Comparison of ENCODE assay signal across 8 mouse cellular contexts in genomic region chr4:124751300-124752250, GRCm38 (mm10). TPM values are rescaled to one million over a fixed set of nuclear protein-coding genes. Genes with fewer than 3 reads are reported as not detected.
A peak's percentile ranks its signal among the peaks of the same experiment; 100 is the strongest.
DNase-seq lines count a peak whose midpoint lies in the region; ATAC-seq and TF ChIP-seq lines count a peak whose summit lies in the region.

No protein-coding gene starts in this region.

- peak; percentile 99 for DNase-seq in brain, embryonic 14.5 days (ENCODE audit: low read depth)
- DNase-seq in kidney, postnatal 0 days (ENCODE audit: low spot score): peak; percentile 98
- peak; percentile 94 for DNase-seq in liver, embryonic 11.5 days (ENCODE audit: low spot score)
- peak; percentile 95 for DNase-seq in naive thymus-derived CD4-positive, alpha-beta T cell, adult 2 months (ENCODE audit: low read depth)

- H3K4me3 ChIP-seq in C2C12 (ENCODE audit: insufficient read depth, poor library complexity, severe bottlenecking): peak overlapping the region; percentile 83
- H3K4me3 ChIP-seq in erythroblast, embryonic 14.5 days (replicated peaks): peak overlapping the region; percentile 94
- H3K4me3 ChIP-seq in heart, embryonic 12.5 days: peak overlapping the region; percentile 84
- peak overlapping the region; percentile 78 for H3K4me3 ChIP-seq in kidney, postnatal 0 days (replicated peaks; ENCODE audit: low read depth, low read length)
- peak overlapping the region; percentile 77 for H3K4me3 ChIP-seq in liver, embryonic 11.5 days (ENCODE audit: low read depth, low read length)
- peak overlapping the region; percentile 64 for H3K4me3 ChIP-seq in stomach, embryonic 14.5 days (ENCODE audit: low read depth, low read length)

- H3K9ac ChIP-seq in heart, embryonic 12.5 days: peak overlapping the region; percentile 87
- peak overlapping the region; percentile 73 for H3K9ac ChIP-seq in kidney, postnatal 0 days (ENCODE audit: low read depth, low read length)
- H3K9ac ChIP-seq in liver, embryonic 11.5 days (ENCODE audit: low read depth, low read length): peak overlapping the region; percentile 69
- peak overlapping the region; percentile 49 for H3K9ac ChIP-seq in stomach, embryonic 14.5 days (replicated peaks; ENCODE audit: low read depth, low read length)

- TF ChIP-seq CTCF in C2C12 (IDR thresholded peaks at IDR 0.05; ENCODE audit: control insufficient read depth, insufficient read depth, insufficient read length): no peak
- no peak for TF ChIP-seq CTCF in brain, embryonic 14.5 days (IDR thresholded peaks at IDR 0.05; ENCODE audit: borderline replicate concordance, extremely low read depth, insufficient read depth, insufficient read length)
- no peak for TF ChIP-seq CTCF in kidney, postnatal 0 days (IDR thresholded peaks at IDR 0.05; ENCODE audit: low read depth)

- H3K27ac ChIP-seq in heart, embryonic 12.5 days (ENCODE audit: poor library complexity, severe bottlenecking): peak overlapping the region; percentile 9; the same call in 1 of the 2 replicates
- H3K27ac ChIP-seq in kidney, postnatal 0 days: peak overlapping the region; percentile 60
- H3K27ac ChIP-seq in liver, embryonic 11.5 days (ENCODE audit: low read depth, low read length): peak overlapping the region; percentile 72
- H3K27ac ChIP-seq in stomach, embryonic 14.5 days (ENCODE audit: low read length): no peak overlapping the region

- TF ChIP-seq POLR2A in brain, embryonic 14.5 days (IDR thresholded peaks at IDR 0.05; ENCODE audit: borderline replicate concordance, extremely low read depth, insufficient read depth, insufficient read length, poor library complexity, severe bottlenecking): peak; percentile 37; the same call in 1 of the 2 replicates

- ATAC-seq in heart, embryonic 12.5 days (ENCODE audit: insufficient number of reproducible peaks, low FRiP score): peak; percentile 100
- peak; percentile 97 for ATAC-seq in kidney, postnatal 0 days (replicated peaks; ENCODE audit: low FRiP score, low read depth)
- ATAC-seq in liver, embryonic 11.5 days (replicated peaks; ENCODE audit: low FRiP score): peak; percentile 96
- ATAC-seq in stomach, embryonic 14.5 days (ENCODE audit: insufficient number of reproducible peaks, insufficient read depth, low FRiP score, low read depth): peak; percentile 99

- no peaks in the 10 kb centered on the region for H3K9me3 ChIP-seq in erythroblast, embryonic 14.5 days (ENCODE audit: control insufficient read depth, low read length)
- H3K9me3 ChIP-seq in heart, embryonic 12.5 days (replicated peaks): no peaks in the 10 kb centered on the region
- no peaks in the 10 kb centered on the region for H3K9me3 ChIP-seq in kidney, postnatal 0 days (replicated peaks; ENCODE audit: low read length)
- no peaks in the 10 kb centered on the region for H3K9me3 ChIP-seq in liver, embryonic 11.5 days (ENCODE audit: control insufficient read depth, low read length)
- no peaks in the 10 kb centered on the region for H3K9me3 ChIP-seq in stomach, embryonic 14.5 days (ENCODE audit: control insufficient read depth, low read depth, low read length)

- H3K4me1 ChIP-seq in erythroblast, embryonic 14.5 days (ENCODE audit: control insufficient read depth): peaks cover 65% of the 10 kb centered on the region
- H3K4me1 ChIP-seq in heart, embryonic 12.5 days (replicated peaks): peaks cover 45% of the 10 kb centered on the region
- H3K4me1 ChIP-seq in kidney, postnatal 0 days (replicated peaks; ENCODE audit: insufficient read depth, low read length): peaks cover 12% of the 10 kb centered on the region; the same call in 1 of the 2 replicates
- peaks cover 40% of the 10 kb centered on the region for H3K4me1 ChIP-seq in liver, embryonic 11.5 days (replicated peaks; ENCODE audit: control insufficient read depth, insufficient read depth, low read length)
- peaks cover 23% of the 10 kb centered on the region for H3K4me1 ChIP-seq in stomach, embryonic 14.5 days (ENCODE audit: control insufficient read depth, insufficient read depth, low read length)

- no peaks in the 10 kb centered on the region for H3K27me3 ChIP-seq in C2C12 (ENCODE audit: control insufficient read depth, insufficient read depth, insufficient read length)
- no peaks in the 10 kb centered on the region for H3K27me3 ChIP-seq in erythroblast, embryonic 14.5 days (ENCODE audit: control insufficient read depth)
- H3K27me3 ChIP-seq in heart, embryonic 12.5 days (replicated peaks): 0 out of 2 replicates have a peak, but pooled peaks cover 3% of the 10 kb centered on the region
- no peaks in the 10 kb centered on the region for H3K27me3 ChIP-seq in kidney, postnatal 0 days (ENCODE audit: insufficient read depth, low read length)
- H3K27me3 ChIP-seq in liver, embryonic 11.5 days (replicated peaks; ENCODE audit: control insufficient read depth, insufficient read depth, low read length): no peaks in the 10 kb centered on the region
- H3K27me3 ChIP-seq in stomach, embryonic 14.5 days (ENCODE audit: control insufficient read depth, insufficient read depth, low read length): no peaks in the 10 kb centered on the region

- H3K4me2 ChIP-seq in heart, embryonic 12.5 days: peak overlapping the region; percentile 98
- H3K4me2 ChIP-seq in kidney, postnatal 0 days (ENCODE audit: low read length): peak overlapping the region; percentile 98
- H3K4me2 ChIP-seq in liver, embryonic 11.5 days: peak overlapping the region; percentile 98
- peak overlapping the region; percentile 93 for H3K4me2 ChIP-seq in stomach, embryonic 14.5 days (replicated peaks; ENCODE audit: low read depth, low read length)

- H3K36me3 ChIP-seq in C2C12 (ENCODE audit: control insufficient read depth, insufficient read depth): peaks cover 5% of the 10 kb centered on the region
- H3K36me3 ChIP-seq in erythroblast, embryonic 14.5 days (ENCODE audit: control insufficient read depth): peaks cover 25% of the 10 kb centered on the region
- no peaks in the 10 kb centered on the region for H3K36me3 ChIP-seq in heart, embryonic 12.5 days
- 0 out of 2 replicates have a peak, but pooled peaks cover 3% of the 10 kb centered on the region for H3K36me3 ChIP-seq in kidney, postnatal 0 days (ENCODE audit: insufficient read depth, low read length)
- H3K36me3 ChIP-seq in liver, embryonic 11.5 days (ENCODE audit: control insufficient read depth, insufficient read depth, low read length): no peaks in the 10 kb centered on the region
- no peaks in the 10 kb centered on the region for H3K36me3 ChIP-seq in stomach, embryonic 14.5 days (ENCODE audit: control insufficient read depth, insufficient read depth, low read length)

- H3K79me2 ChIP-seq in C2C12 (ENCODE audit: control insufficient read depth, insufficient read depth): peaks cover 42% of the 10 kb centered on the region

- peak overlapping the region; percentile 82 for H3ac ChIP-seq in C2C12 (ENCODE audit: control insufficient read depth, insufficient read length, low read depth)

- WGBS in heart, embryonic 12.5 days: under 1% methylated on average over 73 of the region's 75 CpGs
- under 1% methylated on average over 75 of the region's 75 CpGs for WGBS in kidney, postnatal 0 days
- WGBS in liver, embryonic 11.5 days: under 1% methylated on average over 75 of the region's 75 CpGs
- under 1% methylated on average over 75 of the region's 75 CpGs for WGBS in stomach, embryonic 14.5 days

- peaks cover 10% of the 10 kb centered on the region for H3K79me3 ChIP-seq in C2C12 (ENCODE audit: low read depth)

RNA-seq across cellular contexts. Expression of gene Inpp5b, which starts 9.9 kb away (rescaled TPM):
- polyA plus RNA-seq in C2C12 (2012; fragmentation: generic; extraction: Trizol): 13.8 TPM
- 44.9 and 47.3 TPM in 2 replicates for polyA plus RNA-seq in brain, embryonic 14.5 days (2012; rRNA removed)
- polyA plus RNA-seq in erythroblast, embryonic 14.5 days (2012): 1.5 and 2.5 TPM in 2 replicates
- polyA plus RNA-seq in heart, embryonic 12.5 days (2016; fragmentation: Nextera tagmentation; extraction: Ambion mirVana): 17.3 and 20.2 TPM in 2 replicates
- polyA plus RNA-seq in kidney, postnatal 0 days (2015; fragmentation: Nextera tagmentation; extraction: Ambion mirVana): 21.8 and 27.0 TPM in 2 replicates
- 58.2 and 63.3 TPM in 2 replicates for polyA plus RNA-seq in liver, embryonic 11.5 days (2014; fragmentation: Nextera tagmentation; extraction: Ambion mirVana)
- polyA plus RNA-seq in stomach, embryonic 14.5 days (2014; fragmentation: Nextera tagmentation; extraction: Ambion mirVana): 27.4 and 31.1 TPM in 2 replicates

RNA-seq across cellular contexts. Expression of gene Sf3a3, which starts 37.0 kb away (rescaled TPM):
- 71.6 TPM for polyA plus RNA-seq in C2C12 (2012; fragmentation: generic; extraction: Trizol)
- polyA plus RNA-seq in brain, embryonic 14.5 days (2012; rRNA removed): 53.1 and 59.7 TPM in 2 replicates
- 2.5 and 3.6 TPM in 2 replicates for polyA plus RNA-seq in erythroblast, embryonic 14.5 days (2012)
- 100.0 and 100 TPM in 2 replicates for polyA plus RNA-seq in heart, embryonic 12.5 days (2016; fragmentation: Nextera tagmentation; extraction: Ambion mirVana)
- 92.4 and 103 TPM in 2 replicates for polyA plus RNA-seq in kidney, postnatal 0 days (2015; fragmentation: Nextera tagmentation; extraction: Ambion mirVana)
- polyA plus RNA-seq in liver, embryonic 11.5 days (2014; fragmentation: Nextera tagmentation; extraction: Ambion mirVana): 172 and 182 TPM in 2 replicates
- polyA plus RNA-seq in stomach, embryonic 14.5 days (2014; fragmentation: Nextera tagmentation; extraction: Ambion mirVana): 145 and 150 TPM in 2 replicates

RNA-seq across cellular contexts. Expression of gene Mtf1, which starts 50.3 kb away (rescaled TPM):
- polyA plus RNA-seq in C2C12 (2012; fragmentation: generic; extraction: Trizol): 10.9 TPM
- 9.3 and 11.5 TPM in 2 replicates for polyA plus RNA-seq in brain, embryonic 14.5 days (2012; rRNA removed)
- polyA plus RNA-seq in erythroblast, embryonic 14.5 days (2012): 3.1 and 3.6 TPM in 2 replicates
- 9.8 and 11.6 TPM in 2 replicates for polyA plus RNA-seq in heart, embryonic 12.5 days (2016; fragmentation: Nextera tagmentation; extraction: Ambion mirVana)
- 11.3 and 14.8 TPM in 2 replicates for polyA plus RNA-seq in kidney, postnatal 0 days (2015; fragmentation: Nextera tagmentation; extraction: Ambion mirVana)
- polyA plus RNA-seq in liver, embryonic 11.5 days (2014; fragmentation: Nextera tagmentation; extraction: Ambion mirVana): 21.2 and 24.2 TPM in 2 replicates
- 12.9 and 14.1 TPM in 2 replicates for polyA plus RNA-seq in stomach, embryonic 14.5 days (2014; fragmentation: Nextera tagmentation; extraction: Ambion mirVana)

RNA-seq across cellular contexts. Expression of gene Fhl3, which starts 51.1 kb away (rescaled TPM):
- 206 TPM for polyA plus RNA-seq in C2C12 (2012; fragmentation: generic; extraction: Trizol)
- polyA plus RNA-seq in brain, embryonic 14.5 days (2012; rRNA removed): 3.8 and 5.8 TPM in 2 replicates
- polyA plus RNA-seq in erythroblast, embryonic 14.5 days (2012): 0.05 and 0.09 TPM in 2 replicates
- polyA plus RNA-seq in heart, embryonic 12.5 days (2016; fragmentation: Nextera tagmentation; extraction: Ambion mirVana): 6.2 TPM in 2 replicates
- 9.4 and 10.0 TPM in 2 replicates for polyA plus RNA-seq in kidney, postnatal 0 days (2015; fragmentation: Nextera tagmentation; extraction: Ambion mirVana)
- polyA plus RNA-seq in liver, embryonic 11.5 days (2014; fragmentation: Nextera tagmentation; extraction: Ambion mirVana): 5.1 and 6.8 TPM in 2 replicates
- polyA plus RNA-seq in stomach, embryonic 14.5 days (2014; fragmentation: Nextera tagmentation; extraction: Ambion mirVana): 19.5 and 20.4 TPM in 2 replicates

RNA-seq across cellular contexts. Expression of gene Utp11, which starts 58.2 kb away (rescaled TPM):
- 29.7 TPM for polyA plus RNA-seq in C2C12 (2012; fragmentation: generic; extraction: Trizol)
- polyA plus RNA-seq in brain, embryonic 14.5 days (2012; rRNA removed): 22.4 and 22.6 TPM in 2 replicates
- polyA plus RNA-seq in erythroblast, embryonic 14.5 days (2012): 0.19 and 0.50 TPM in 2 replicates
- 58.4 and 61.5 TPM in 2 replicates for polyA plus RNA-seq in heart, embryonic 12.5 days (2016; fragmentation: Nextera tagmentation; extraction: Ambion mirVana)
- polyA plus RNA-seq in kidney, postnatal 0 days (2015; fragmentation: Nextera tagmentation; extraction: Ambion mirVana): 61.8 and 63.0 TPM in 2 replicates
- 73.3 and 80.5 TPM in 2 replicates for polyA plus RNA-seq in liver, embryonic 11.5 days (2014; fragmentation: Nextera tagmentation; extraction: Ambion mirVana)
- 73.9 and 74.2 TPM in 2 replicates for polyA plus RNA-seq in stomach, embryonic 14.5 days (2014; fragmentation: Nextera tagmentation; extraction: Ambion mirVana)

Comparison
In these comparisons a context has a peak if more than half of its experiments do, and no peak if none do; other contexts are left out.
1. RNA of gene Sf3a3, which starts 37.0 kb away (polyA plus RNA-seq): 172 to 182 TPM in liver, embryonic 11.5 days, 145 to 150 TPM in stomach, embryonic 14.5 days, 100.0 to 100 TPM in heart, embryonic 12.5 days, 92.4 to 103 TPM in kidney, postnatal 0 days, 71.6 TPM in C2C12 (single experiment) and 53.1 to 59.7 TPM in brain, embryonic 14.5 days; 2.5 to 3.6 TPM in erythroblast, embryonic 14.5 days; every median in the first group is over 10 times any median in the second.
2. Peak in every context shown above with its lines, with median percentiles within 50 percentile points of each other: H3K4me3 ChIP-seq, DNase-seq, ATAC-seq, H3K4me2 ChIP-seq and H3K9ac ChIP-seq.